Mouse (Mus musculus): ENCODE data around the gene Tacc2.

- TF ChIP-seq POLR2A (IDR thresholded peaks at IDR 0.05; ENCODE audit: control insufficient read depth in 1 of 2, insufficient read depth in 1 of 2, low read depth in 1 of 2, low read length in 2 of 2, poor library complexity in 1 of 2) (no peak), EP300 (IDR thresholded peaks at IDR 0.05; ENCODE audit: low read depth in 1 of 2, low read length in 2 of 2) (no peak), NELFE (IDR thresholded peaks at IDR 0.05; ENCODE audit: low read depth, low read length) (no peak), BHLHE40 (IDR thresholded peaks at IDR 0.05; ENCODE audit: borderline replicate concordance, low read depth, low read length) (no peak), CTCF (IDR thresholded peaks at IDR 0.05 in 2 of 3, conservative IDR thresholded peaks at IDR 0.05 in 1 of 3; ENCODE audit: control insufficient read depth in 1 of 3, insufficient read depth in 1 of 3, low read depth in 2 of 3, low read length in 3 of 3, poor library complexity in 1 of 3, severe bottlenecking in 1 of 3) (no peak), TBP (IDR thresholded peaks at IDR 0.05; ENCODE audit: low read depth, low read length) (no peak), ZNF384 (IDR thresholded peaks at IDR 0.05; ENCODE audit: low read depth, low read length) (no peak), SIN3A (IDR thresholded peaks at IDR 0.05; ENCODE audit: low read length) (no peak)
Measured at GRCm38 (mm10) chr7:130622359-130622758, 45.1 kb downstream of the Tacc2 start.
